25 mouse cellular contexts compared by ENCODE assay signal in the genomic region with DNA sequence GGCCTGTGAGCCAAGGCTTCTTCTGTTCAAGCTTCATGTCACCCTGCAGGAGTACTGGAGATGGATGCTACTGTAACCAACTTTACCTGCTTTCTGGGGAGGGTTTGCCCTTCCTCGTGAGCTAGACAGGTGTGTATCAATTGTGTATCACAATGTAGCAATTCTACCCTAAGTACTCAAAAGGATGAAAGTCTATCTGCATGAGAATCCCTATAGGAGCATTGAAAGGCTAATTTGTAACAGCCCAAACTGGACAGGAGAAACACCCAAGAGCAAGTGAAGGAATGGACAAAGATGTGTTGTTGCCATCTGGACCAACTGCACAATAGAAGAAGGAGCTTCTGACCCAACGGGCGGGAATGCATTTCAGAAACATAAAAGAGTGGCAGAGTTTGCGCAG.
"Had no signal": no experiment of that assay in that cellular context is flagged by ENCODE, and none has a peak within 500 bp of the region (broad histone marks: within the 10 kb centered on the region; RNA-seq: fewer than 3 reads in every experiment).

No protein-coding gene starts in this region.

- H3K27ac ChIP-seq: gastrocnemius, adult 2 months; hindbrain, embryonic 10.5 days; hindbrain, embryonic 12.5 days; hindbrain, embryonic 14.5 days; intestine, embryonic 15.5 days; layer of hippocampus, adult 2 months; limb, embryonic 13.5 days; limb, embryonic 15.5 days; liver, embryonic 12.5 days; liver, embryonic 14.5 days had no signal

- ATAC-seq: hindbrain, embryonic 16.5 days; inflammation-experienced regulatory T-cells, adult 6 months; intestine, embryonic 15.5 days; intestine, postnatal 0 days had no signal

- DNase-seq: gastrocnemius, adult 2 months; gastrocnemius, postnatal 10 days; gastrocnemius, postnatal 25 days; heart, adult 18-20 months; heart, postnatal 10 days; heart, postnatal 4 days; kidney, adult 18-20 months; kidney, adult 8-10 months; kidney, postnatal 10 days; kidney, postnatal 4 days; layer of hippocampus, postnatal 36 days; left cerebral cortex, postnatal 4 days had no signal

- H3K4me2 ChIP-seq: heart, embryonic 11.5 days; hindbrain, embryonic 12.5 days; hindbrain, embryonic 14.5 days; intestine, embryonic 15.5 days; limb, embryonic 13.5 days; limb, embryonic 15.5 days; liver, embryonic 12.5 days had no signal

- H3K36me3 ChIP-seq: hindbrain, embryonic 10.5 days; hindbrain, embryonic 12.5 days; intestine, embryonic 15.5 days; limb, embryonic 13.5 days; limb, embryonic 15.5 days; liver, embryonic 12.5 days had no signal

- H3K4me3 ChIP-seq: gastrocnemius, adult 2 months; hindbrain, embryonic 10.5 days; hindbrain, embryonic 12.5 days; intestine, embryonic 15.5 days; layer of hippocampus, adult 2 months; limb, embryonic 13.5 days; limb, embryonic 15.5 days; liver, embryonic 12.5 days had no signal

- H3K27me3 ChIP-seq: hindbrain, embryonic 12.5 days; intestine, embryonic 15.5 days; limb, embryonic 13.5 days; limb, embryonic 15.5 days had no signal

- H3K9ac ChIP-seq: hindbrain, embryonic 12.5 days; hindbrain, embryonic 14.5 days; intestine, embryonic 15.5 days; limb, embryonic 13.5 days; limb, embryonic 15.5 days; liver, embryonic 12.5 days; liver, embryonic 14.5 days had no signal

- H3K9me3 ChIP-seq: hindbrain, embryonic 10.5 days; hindbrain, embryonic 12.5 days; intestine, embryonic 15.5 days; limb, embryonic 13.5 days; limb, embryonic 15.5 days; liver, embryonic 12.5 days had no signal

- H3K4me1 ChIP-seq: intestine, embryonic 15.5 days; liver, embryonic 12.5 days had no signal
